Mouse (Mus musculus): Measurements from ENCODE around the gene Zfp109. TPM values are rescaled to one million over a fixed set of nuclear protein-coding genes. Genes with fewer than 3 reads are reported as not detected.

Zfp109 gene
- polyA plus RNA-seq, 1 experiment from 2014 or later, result 4.4 TPM

- Histone ChIP-seq H3K27me3 (replicated peaks) (no peaks in the 10 kb centered on the region), H3K9me3 (no peaks in the 10 kb centered on the region), H3K4me2 (replicated peaks) (no peak overlapping the region), H3K4me3 (no peak overlapping the region), H3K27ac (no peak overlapping the region), H3K4me1 (peaks cover 4% of the 10 kb centered on the region; the same call in 1 of the 2 replicates), H3K36me3 (peaks cover 1% of the 10 kb centered on the region; the same call in 1 of the 2 replicates), H3K9ac (no peak overlapping the region)
- WGBS, result 72% methylated on average over 24 of the region's 24 CpGs
- no peak for ATAC-seq (ENCODE audit: low FRiP score, low read depth)
Observed at GRCm38 (mm10) chr7:24268176-24269155, 31.1 kb upstream of the Zfp109 start.

GRCm38 (mm10) chr7:24260000-24260312 lies 22.6 kb upstream of the Zfp109 start:
- Histone ChIP-seq H3K4me1 (0 out of 2 replicates have a peak, but pooled peaks cover under 1% of the 10 kb centered on the region), H3K27ac (no peak overlapping the region), H3K36me3 (peaks cover 24% of the 10 kb centered on the region), H3K4me2 (replicated peaks) (no peak overlapping the region), H3K27me3 (replicated peaks) (no peaks in the 10 kb centered on the region), H3K9ac (no peak overlapping the region), H3K9me3 (no peaks in the 10 kb centered on the region), H3K4me3 (no peak overlapping the region)
- 89% methylated on average over 4 of the region's 4 CpGs for WGBS
- ATAC-seq (ENCODE audit: low FRiP score, low read depth), result no peak

GRCm38 (mm10) chr7:24259306-24259999 lies 22.1 kb upstream of the Zfp109 start:
- Histone ChIP-seq H3K9ac (no peak overlapping the region), H3K4me2 (replicated peaks) (no peak overlapping the region), H3K36me3 (peaks cover 24% of the 10 kb centered on the region), H3K4me1 (0 out of 2 replicates have a peak, but pooled peaks cover 4% of the 10 kb centered on the region), H3K27me3 (replicated peaks) (no peaks in the 10 kb centered on the region), H3K27ac (no peak overlapping the region), H3K9me3 (no peaks in the 10 kb centered on the region), H3K4me3 (no peak overlapping the region)
- ATAC-seq (ENCODE audit: low FRiP score, low read depth), result no peak
- 91% methylated on average over 13 of the region's 13 CpGs for WGBS

- H3K36me3 ChIP-seq, result peaks cover 5% of the 10 kb centered on the region
- WGBS, result 22% methylated on average over 21 of the region's 21 CpGs
Observed at GRCm38 (mm10) chr7:24254633-24255474, 17.5 kb upstream of the Zfp109 start, which contains the start of gene Zfp108. Gene Zfp108 (plus strand): TSS chr7:24254794.

GRCm38 (mm10) chr7:24253779-24254615 lies 16.6 kb upstream of the Zfp109 start:
- peak; percentile 66 for ATAC-seq (ENCODE audit: low FRiP score, low read depth)
- Histone ChIP-seq H3K4me1 (0 out of 2 replicates have a peak, but pooled peaks cover 4% of the 10 kb centered on the region), H3K27ac (no peak overlapping the region), H3K9me3 (no peaks in the 10 kb centered on the region), H3K36me3 (no peaks in the 10 kb centered on the region), H3K4me2 (replicated peaks) (peak overlapping the region; percentile 66), H3K4me3 (no peak overlapping the region; the same call in 1 of the 2 replicates), H3K9ac (no peak overlapping the region), H3K27me3 (replicated peaks) (no peaks in the 10 kb centered on the region)
- WGBS, result 55% methylated on average over 9 of the region's 9 CpGs

More at GRCm38 (mm10) chr7:24254633-24255474, 17.5 kb upstream of the Zfp109 start, which contains the start of gene Zfp108:
- Histone ChIP-seq H3K9ac (peak within 1 kb of the TSS; percentile 49), H3K4me3 (peak within 1 kb of the TSS; percentile 45), H3K27me3 (replicated peaks) (no peaks in the 10 kb centered on the region), H3K4me2 (replicated peaks) (peak within 1 kb of the TSS; percentile 66), H3K9me3 (no peaks in the 10 kb centered on the region), H3K27ac (no peak within 1 kb of the TSS), H3K4me1 (0 out of 2 replicates have a peak, but pooled peaks cover 4% of the 10 kb centered on the region)
- ATAC-seq (ENCODE audit: low FRiP score, low read depth), result peak; percentile 89

- Histone ChIP-seq H3K9me3 (no peaks in the 10 kb centered on the region), H3K4me2 (replicated peaks) (no peak within 1 kb of the TSS), H3K27ac (no peak within 1 kb of the TSS), H3K27me3 (replicated peaks) (no peaks in the 10 kb centered on the region), H3K4me1 (peaks cover 5% of the 10 kb centered on the region; the same call in 1 of the 2 replicates), H3K36me3 (no peaks in the 10 kb centered on the region), H3K4me3 (no peak within 1 kb of the TSS), H3K9ac (no peak within 1 kb of the TSS)
- no peak for ATAC-seq (ENCODE audit: low FRiP score, low read depth)
- 80% methylated on average over 5 of the region's 5 CpGs for WGBS
Observed at GRCm38 (mm10) chr7:24211343-24211742, 26.0 kb downstream of the Zfp109 start, which contains the start of gene Zfp111. Gene Zfp111 (minus strand): TSS chr7:24211443.

- WGBS, result 81% methylated on average over 2 of the region's 2 CpGs
- H3K9me3 ChIP-seq, result no peaks in the 10 kb centered on the region
- H3K4me2 ChIP-seq (replicated peaks), result no peak overlapping the region
- peaks cover 6% of the 10 kb centered on the region for H3K36me3 ChIP-seq
- H3K9ac ChIP-seq, result no peak overlapping the region
- H3K4me1 ChIP-seq, result peaks cover 5% of the 10 kb centered on the region; the same call in 1 of the 2 replicates
- no peak for ATAC-seq (ENCODE audit: low FRiP score, low read depth)
- H3K27ac ChIP-seq, result no peak overlapping the region
- no peak overlapping the region for H3K4me3 ChIP-seq
- no peaks in the 10 kb centered on the region for H3K27me3 ChIP-seq (replicated peaks)
Observed at GRCm38 (mm10) chr7:24210296-24210695, 27.1 kb downstream of the Zfp109 start.

- H3K27ac ChIP-seq, result no peak overlapping the region
- no peak overlapping the region for H3K9ac ChIP-seq
- H3K36me3 ChIP-seq, result peaks cover 16% of the 10 kb centered on the region
- H3K4me3 ChIP-seq, result no peak overlapping the region; the same call in 1 of the 2 replicates
- 65% methylated on average over 7 of the region's 7 CpGs for WGBS
- peak overlapping the region; percentile 75 for H3K4me2 ChIP-seq (replicated peaks)
- H3K9me3 ChIP-seq, result no peaks in the 10 kb centered on the region
- H3K27me3 ChIP-seq (replicated peaks), result no peaks in the 10 kb centered on the region
- ATAC-seq (ENCODE audit: low FRiP score, low read depth), result peak; percentile 55; the same call in 1 of the 2 replicates
- H3K4me1 ChIP-seq, result peaks cover 5% of the 10 kb centered on the region; the same call in 1 of the 2 replicates
Observed at GRCm38 (mm10) chr7:24208282-24208886, 29.0 kb downstream of the Zfp109 start.

GRCm38 (mm10) chr7:24207488-24208261 lies 29.7 kb downstream of the Zfp109 start:
- H3K4me1 ChIP-seq, result peaks cover 5% of the 10 kb centered on the region; the same call in 1 of the 2 replicates
- H3K27me3 ChIP-seq (replicated peaks), result no peaks in the 10 kb centered on the region
- 15% methylated on average over 24 of the region's 24 CpGs for WGBS
- H3K36me3 ChIP-seq, result peaks cover 21% of the 10 kb centered on the region
- no peak overlapping the region for H3K27ac ChIP-seq
- peak overlapping the region; percentile 75 for H3K4me2 ChIP-seq (replicated peaks)
- ATAC-seq (ENCODE audit: low FRiP score, low read depth), result peak; percentile 86
- no peaks in the 10 kb centered on the region for H3K9me3 ChIP-seq
- peak overlapping the region; percentile 58 for H3K4me3 ChIP-seq
- peak overlapping the region; percentile 73 for H3K9ac ChIP-seq

GRCm38 (mm10) chr7:24196961-24197360 lies 40.4 kb downstream of the Zfp109 start:
- 96% methylated on average over 4 of the region's 4 CpGs for WGBS

More at GRCm38 (mm10) chr7:24196961-24197360, 40.4 kb downstream of the Zfp109 start:
- Histone ChIP-seq H3K9me3 (peaks cover 27% of the 10 kb centered on the region), H3K27me3 (replicated peaks) (no peaks in the 10 kb centered on the region), H3K4me1 (no peaks in the 10 kb centered on the region), H3K4me3 (no peak overlapping the region), H3K27ac (no peak overlapping the region), H3K4me2 (replicated peaks) (no peak overlapping the region), H3K9ac (no peak overlapping the region), H3K36me3 (peaks cover 59% of the 10 kb centered on the region)
- no peak for ATAC-seq (ENCODE audit: low FRiP score, low read depth)
